Mouse (Mus musculus) forebrain, embryonic 14.5 days (tissue): ENCODE measurements around the gene Ylpm1. TPM values are rescaled to one million over a fixed set of nuclear protein-coding genes. Genes with fewer than 3 reads are reported as not detected.

ENCODE experiments used
- ATAC-seq: fragments of 200-750 bp; cut with Nextera tagmentation; 2 replicates; pipeline ENCODE4 v1.8.0; 2017; ENCODE audit warnings: mild to moderate bottlenecking, moderate library complexity
- DNase-seq: peaks from one replicate; pipeline ENCODE4 v3.0.0-alpha.2; 2015; ENCODE audit warnings: low spot score
- H3K27ac ChIP-seq: fragments of 300-500 bp; sonication (generic); 2 replicates; pipeline ENCODE4 v1.5.1; 2014; ENCODE audit warnings: low read depth, mild to moderate bottlenecking, control low read depth, low read length, moderate library complexity
- H3K27me3 ChIP-seq: fragments of 300-500 bp; sonication (generic); replicated peaks from 2 replicates; pipeline ENCODE4 v1.6.1; 2014; ENCODE audit warnings: low read length, control low read depth, mixed read lengths; ENCODE audit not compliant: control insufficient read depth, insufficient read depth
- H3K36me3 ChIP-seq: fragments of 300-500 bp; sonication (generic); 2 replicates; pipeline ENCODE4 v1.6.1; 2014; ENCODE audit warnings: low read length, control low read depth; ENCODE audit not compliant: control insufficient read depth, insufficient read depth
- H3K4me1 ChIP-seq: fragments of 300-500 bp; sonication (generic); 2 replicates; pipeline ENCODE4 v1.6.1; 2014; ENCODE audit warnings: antibody characterized with exemption, low read length, control low read depth; ENCODE audit not compliant: control insufficient read depth, insufficient read depth
- H3K4me2 ChIP-seq: fragments of 300-500 bp; sonication (generic); 2 replicates; pipeline ENCODE4 v1.6.1; 2014; ENCODE audit warnings: mild to moderate bottlenecking, control low read depth, low read length
- H3K4me3 ChIP-seq: fragments of 300-500 bp; sonication (generic); 2 replicates; pipeline ENCODE4 v1.5.1; 2014; ENCODE audit warnings: low read depth, low read length, control low read depth
- H3K9ac ChIP-seq: fragments of 300-500 bp; sonication (generic); 2 replicates; pipeline ENCODE4 v1.6.1; 2014; ENCODE audit warnings: mild to moderate bottlenecking, low read length, control low read depth, moderate library complexity
- H3K9me3 ChIP-seq: fragments of 300-500 bp; sonication (generic); replicated peaks from 2 replicates; pipeline ENCODE4 v1.6.1; 2016; ENCODE audit warnings: low read length, control low read depth, mixed read lengths; ENCODE audit not compliant: control insufficient read depth
- WGBS: fragments of 180-500 bp; shearing (Covaris S2); extraction: QIAGEN DNeasy Blood & Tissue Kit; methylation state at CpG from one replicate; pipeline ENCODE4 v1.1.7; 2014; 5-methylcytosine and 5-hydroxymethylcytosine counted together
- polyA plus RNA-seq: library from polyadenylated mRNA; unstranded; fragments of >200 nt; fragmentation: Nextera tagmentation; extraction: Ambion mirVana; gene quantifications from 2 replicates; pipeline ENCODE4 v1.2.1, GENCODE M21; 2014

The Ylpm1 gene
- polyA plus RNA-seq, 1 experiment from 2014 or later, result 32.4 TPM

DNA sequence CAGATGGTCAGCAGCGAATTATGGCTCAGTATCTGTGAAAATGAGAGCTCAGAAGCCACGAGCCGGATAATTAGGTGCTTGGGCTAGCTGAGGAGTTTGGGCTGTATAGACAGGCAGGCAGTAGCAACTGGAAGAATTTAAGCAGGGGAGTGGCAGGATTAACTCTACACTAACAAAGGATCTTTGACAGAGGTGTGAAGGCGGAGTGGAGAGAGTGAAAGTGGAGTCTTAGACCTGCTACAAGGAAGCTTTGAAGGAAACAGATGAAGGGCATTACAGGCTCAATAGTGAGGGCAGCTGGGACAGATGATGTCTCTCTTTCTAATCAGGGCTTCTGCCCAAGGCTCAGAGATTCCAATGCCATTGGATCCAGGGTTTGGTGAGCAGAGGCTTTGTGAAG, 113.3 kb downstream of the Ylpm1 start:
- peaks cover 10% of the 10 kb centered on the region; the same call in 1 of the 2 replicates for H3K36me3 ChIP-seq
- H3K9ac ChIP-seq, result no peak overlapping the region; the same call in 1 of the 2 replicates
- DNase-seq, result no peak
- 14% methylated on average over 4 of the region's 4 CpGs for WGBS
- H3K4me1 ChIP-seq, result peaks cover 15% of the 10 kb centered on the region
- no peaks in the 10 kb centered on the region for H3K9me3 ChIP-seq
- H3K27me3 ChIP-seq, result no peaks in the 10 kb centered on the region
- H3K4me3 ChIP-seq, result no peak overlapping the region
- H3K27ac ChIP-seq, result no peak overlapping the region
- ATAC-seq, result no peak
- peak overlapping the region; percentile 71; the same call in 1 of the 2 replicates for H3K4me2 ChIP-seq

DNA sequence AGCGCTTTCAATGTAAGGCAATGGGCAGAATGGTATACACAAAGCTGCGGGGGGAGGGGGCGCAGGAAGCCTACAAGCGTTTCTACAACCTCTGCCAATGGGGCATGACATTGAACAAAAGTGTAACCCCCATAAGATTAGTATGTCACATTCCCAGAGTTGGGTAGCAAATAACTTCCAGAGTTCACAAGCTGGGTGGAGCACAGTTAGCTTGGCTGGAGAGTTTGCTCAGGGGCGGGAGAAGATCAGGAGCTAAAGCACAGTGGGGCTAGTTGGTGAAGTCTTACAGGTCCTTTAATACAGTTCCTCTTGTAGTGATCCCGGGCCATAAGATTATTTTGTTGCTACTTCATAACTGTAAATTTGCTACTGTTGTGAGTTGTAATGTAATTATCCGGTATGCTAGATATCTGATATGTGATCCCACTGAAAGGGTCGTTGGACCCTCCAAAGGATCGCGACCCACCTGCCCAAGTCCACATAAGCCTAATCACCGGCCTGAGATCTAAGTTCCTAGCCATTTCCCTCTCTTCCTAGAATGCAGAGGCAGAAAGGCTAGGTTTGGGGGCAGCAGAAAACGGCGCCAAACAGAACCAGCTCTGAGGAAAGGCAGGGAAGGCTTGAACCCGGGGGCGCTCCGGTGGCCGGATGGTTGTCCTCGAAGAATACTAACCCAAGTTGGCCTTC, 114.0 kb downstream of the Ylpm1 start:
- Histone ChIP-seq H3K4me2 (peak overlapping the region; percentile 71), H3K9me3 (no peaks in the 10 kb centered on the region), H3K27ac (peak overlapping the region; percentile 78; the same call in 1 of the 2 replicates), H3K4me1 (peaks cover 15% of the 10 kb centered on the region), H3K9ac (peak overlapping the region; percentile 97), H3K4me3 (peak overlapping the region; percentile 99), H3K27me3 (no peaks in the 10 kb centered on the region), H3K36me3 (peaks cover 17% of the 10 kb centered on the region)
- peak; percentile 17 for DNase-seq
- ATAC-seq, result peak; percentile 9; the same call in 1 of the 2 replicates
- 12% methylated on average over 18 of the region's 18 CpGs for whole genome bisulfite sequencing

DNA sequence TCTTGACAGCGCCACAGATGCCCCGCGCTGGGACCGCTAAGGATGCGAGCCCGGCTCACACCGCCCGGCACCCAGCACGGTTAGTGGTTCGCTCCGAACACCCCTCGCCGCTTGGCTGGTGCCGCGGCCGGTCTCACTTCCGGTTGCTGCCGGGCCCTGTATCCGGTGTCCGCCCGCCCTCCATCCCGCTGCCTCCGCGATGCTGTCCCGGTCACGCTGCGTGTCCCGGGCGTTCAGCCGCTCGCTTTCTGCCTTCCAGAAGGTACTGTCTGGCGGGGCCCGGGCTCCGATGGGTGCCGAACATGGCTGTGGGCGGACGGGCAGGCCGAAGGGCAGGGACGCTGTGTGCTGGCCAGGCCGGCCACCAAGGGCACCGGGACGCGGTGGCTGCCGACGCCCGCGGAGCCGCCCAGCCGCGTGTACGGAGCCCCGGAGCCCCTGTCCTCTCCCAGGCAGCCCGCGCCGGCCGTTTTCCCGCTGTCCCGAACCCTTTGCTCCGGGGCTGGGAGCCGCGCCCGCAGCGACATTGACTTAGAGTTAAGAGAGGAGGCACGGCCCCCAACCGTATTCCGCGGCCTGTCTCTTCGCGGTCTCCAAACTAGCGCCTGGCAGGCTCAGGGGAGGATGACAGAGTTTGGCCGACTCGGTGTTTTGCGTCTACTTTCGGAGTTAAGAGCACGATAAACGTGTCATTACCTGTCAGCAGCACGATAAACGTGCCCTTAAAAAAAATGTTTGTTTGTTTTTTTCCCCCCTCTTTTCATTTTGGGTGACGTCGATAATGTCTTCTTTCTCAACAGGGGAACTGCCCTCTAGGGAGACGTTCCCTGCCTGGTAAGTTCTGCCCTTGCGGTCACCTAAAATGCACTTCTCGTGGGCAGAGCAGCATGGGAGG, 114.8 kb downstream of the Ylpm1 start, which contains the start of the genes Prox2 and Dlst:
TSS of gene Prox2 (minus strand) at position 62 of the 895 bp plus-strand sequence.
TSS of gene Dlst (plus strand) at position 136 of the 895 bp plus-strand sequence.
- WGBS, result under 1% methylated on average over 79 of the region's 83 CpGs
- H3K9me3 ChIP-seq, result no peaks in the 10 kb centered on the region
- H3K27ac ChIP-seq, result peak within 1 kb of the TSS; percentile 78; the same call in 1 of the 2 replicates
- peak; percentile 89 for DNase-seq
- H3K4me3 ChIP-seq, result peak within 1 kb of the TSS; percentile 99
- H3K36me3 ChIP-seq, result peaks cover 19% of the 10 kb centered on the region
- ATAC-seq, result peak; percentile 99
- peak within 1 kb of the TSS; percentile 71 for H3K4me2 ChIP-seq
- no peaks in the 10 kb centered on the region for H3K27me3 ChIP-seq
- H3K9ac ChIP-seq, result peak within 1 kb of the TSS; percentile 97
- peaks cover 15% of the 10 kb centered on the region for H3K4me1 ChIP-seq

DNA sequence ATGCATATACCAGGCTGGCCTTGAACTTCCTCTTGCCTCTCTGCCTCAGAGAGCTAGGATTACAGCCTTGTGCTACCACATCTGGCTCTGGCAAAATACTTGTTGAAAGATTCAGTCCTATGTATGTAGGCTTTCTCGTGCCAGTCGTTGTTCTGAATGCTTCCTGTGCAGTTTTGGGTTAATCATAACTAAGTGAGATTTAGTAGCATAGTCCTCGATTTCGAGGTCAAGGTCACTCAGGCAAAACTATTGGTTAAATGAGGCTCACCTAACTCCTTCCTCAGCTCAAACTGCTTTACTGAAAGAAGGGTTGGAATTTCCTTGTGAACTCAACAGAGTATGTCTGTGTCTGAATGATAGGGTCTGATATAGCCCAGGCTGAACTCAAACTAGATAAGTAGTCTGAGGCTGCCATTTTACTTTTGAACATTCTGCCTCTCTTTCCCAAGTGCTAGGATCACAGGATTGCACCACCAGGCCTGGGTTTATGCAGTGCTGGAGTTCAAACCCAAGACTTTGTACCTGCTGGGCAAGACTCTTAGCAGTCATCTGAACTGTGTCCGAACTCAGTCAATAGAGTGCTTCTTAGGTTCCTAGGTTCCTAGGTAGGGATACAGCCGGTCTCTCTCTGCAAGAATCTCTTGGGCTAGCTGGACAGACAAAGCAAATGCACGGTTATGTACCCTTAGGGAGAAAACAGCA, 116.6 kb downstream of the Ylpm1 start:
- Histone ChIP-seq H3K36me3 (peaks cover 29% of the 10 kb centered on the region), H3K27me3 (no peaks in the 10 kb centered on the region), H3K27ac (no peak overlapping the region), H3K4me1 (peaks cover 15% of the 10 kb centered on the region), H3K9ac (no peak overlapping the region), H3K4me2 (peak overlapping the region; percentile 71; the same call in 1 of the 2 replicates), H3K4me3 (no peak overlapping the region), H3K9me3 (no peaks in the 10 kb centered on the region)
- ATAC-seq (no peak), DNase-seq (no peak)
- 92% methylated on average over 7 of the region's 7 CpGs for WGBS

DNA sequence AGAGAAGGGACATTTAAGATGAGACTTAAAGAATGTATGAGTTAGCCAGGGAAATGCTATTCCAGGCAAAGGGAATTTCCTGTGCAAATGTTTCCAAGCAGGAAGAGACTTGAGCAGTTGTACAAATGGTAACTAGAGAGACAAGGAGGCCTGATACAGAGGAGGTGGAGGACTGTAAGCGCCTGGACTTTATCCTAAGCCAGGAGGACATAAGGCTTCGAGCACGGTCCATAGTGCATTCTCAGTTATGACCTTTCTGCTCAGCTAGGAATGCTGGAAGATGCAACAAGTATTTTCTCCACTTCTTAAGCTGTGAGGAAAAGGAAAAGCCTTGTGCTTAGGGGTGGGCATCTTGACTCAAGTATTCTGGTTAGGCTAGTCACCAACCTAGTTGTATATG, 117.2 kb downstream of the Ylpm1 start:
- ATAC-seq, result no peak
- peaks cover 35% of the 10 kb centered on the region for H3K36me3 ChIP-seq
- H3K9me3 ChIP-seq, result no peaks in the 10 kb centered on the region

DNA sequence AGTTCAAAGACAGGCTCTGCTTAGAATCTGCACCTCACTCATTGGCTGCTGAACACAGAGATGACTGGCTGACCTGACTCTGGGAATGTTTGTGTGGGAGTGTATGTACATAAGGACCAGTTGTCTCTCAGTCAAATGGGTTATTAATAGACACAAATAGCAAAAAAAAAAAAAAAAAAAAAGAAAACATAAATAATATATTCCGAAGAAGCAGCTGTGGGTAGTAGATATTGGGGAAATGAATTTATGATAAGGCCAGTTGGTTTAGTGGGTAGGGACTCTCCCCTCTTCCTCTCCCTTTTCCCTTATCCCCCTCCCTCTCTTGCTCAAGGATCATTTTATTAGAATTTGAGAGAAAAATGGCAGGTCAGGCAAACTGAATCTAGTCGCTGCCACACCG, 117.8 kb downstream of the Ylpm1 start:
- H3K36me3 ChIP-seq, result peaks cover 41% of the 10 kb centered on the region
- H3K27ac ChIP-seq, result no peak overlapping the region
- no peaks in the 10 kb centered on the region for H3K9me3 ChIP-seq
- no peak overlapping the region for H3K9ac ChIP-seq
- no peak overlapping the region for H3K4me3 ChIP-seq
- ATAC-seq (no peak), DNase-seq (no peak)
- H3K4me1 ChIP-seq, result peaks cover 15% of the 10 kb centered on the region
- no peak overlapping the region for H3K4me2 ChIP-seq
- H3K27me3 ChIP-seq, result no peaks in the 10 kb centered on the region
- 97% methylated on average over 3 of the region's 3 CpGs for WGBS

More for the DNA sequence above, 117.2 kb downstream of the Ylpm1 start:
- H3K4me1 ChIP-seq, result peaks cover 15% of the 10 kb centered on the region
- no peak for DNase-seq
- H3K4me2 ChIP-seq, result no peak overlapping the region
- no peak overlapping the region for H3K27ac ChIP-seq
- no peaks in the 10 kb centered on the region for H3K27me3 ChIP-seq
- H3K4me3 ChIP-seq, result no peak overlapping the region
- 94% methylated on average over 3 of the region's 3 CpGs for WGBS
- no peak overlapping the region for H3K9ac ChIP-seq

DNA sequence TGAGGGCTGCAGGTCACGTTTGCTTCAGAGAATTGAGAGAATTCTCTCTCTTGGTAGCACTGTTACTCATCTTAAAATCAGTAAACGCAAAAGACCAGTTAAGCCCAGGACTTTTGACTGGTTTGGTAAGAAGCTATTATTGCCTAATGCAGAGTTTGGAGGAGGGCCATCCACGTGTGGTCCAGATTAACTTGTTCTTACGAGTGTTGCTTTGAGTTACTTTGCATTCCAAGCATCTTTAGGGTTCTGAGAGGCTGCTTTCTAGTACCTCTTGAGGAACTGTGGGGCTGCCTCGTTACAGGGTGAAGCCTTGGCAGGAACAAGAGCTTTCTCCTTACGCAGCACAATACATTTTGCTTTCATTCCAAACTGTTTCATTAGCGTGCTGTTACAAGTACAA, 119.6 kb downstream of the Ylpm1 start:
- H3K27ac ChIP-seq, result no peak overlapping the region
- H3K4me1 ChIP-seq, result peaks cover 8% of the 10 kb centered on the region
- H3K4me2 ChIP-seq, result no peak overlapping the region
- no peak overlapping the region for H3K4me3 ChIP-seq
- ATAC-seq (no peak), DNase-seq (no peak)
- peaks cover 58% of the 10 kb centered on the region for H3K36me3 ChIP-seq
- no peak overlapping the region for H3K9ac ChIP-seq
- no peaks in the 10 kb centered on the region for H3K27me3 ChIP-seq
- no peaks in the 10 kb centered on the region for H3K9me3 ChIP-seq
- WGBS, result 55% methylated on average over 7 of the region's 7 CpGs
